Mouse (Mus musculus): ENCODE measurements at regions not wholly inside any gene's neighbourhood (a gene's known extent, or its start where the extent isn't known, plus 50 kb on each side); places are given as distances from the start of the nearest gene placed in this dataset.

DNA sequence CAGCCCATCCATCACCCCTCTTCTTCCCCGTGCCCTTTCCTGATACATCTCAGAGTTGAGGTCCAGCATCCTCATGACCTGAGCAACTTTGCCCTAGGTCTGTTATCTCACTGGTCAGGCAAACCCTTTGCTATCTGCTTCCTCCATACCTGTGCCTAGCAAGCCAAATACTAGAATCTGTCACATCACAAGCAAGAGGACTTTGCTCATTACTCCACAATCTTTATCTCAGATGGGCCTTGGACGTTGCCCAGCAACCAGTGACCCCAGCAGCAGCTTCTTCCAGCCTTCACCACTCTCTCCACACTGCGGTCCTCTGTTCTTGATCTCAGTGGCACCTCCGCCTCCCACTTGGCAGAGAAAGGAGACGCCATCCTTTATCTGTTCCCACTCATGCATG lies 54.4 kb upstream of the Slc2a1 start:
- 80% methylated on average over 5 of the region's 5 CpGs for WGBS

DNA sequence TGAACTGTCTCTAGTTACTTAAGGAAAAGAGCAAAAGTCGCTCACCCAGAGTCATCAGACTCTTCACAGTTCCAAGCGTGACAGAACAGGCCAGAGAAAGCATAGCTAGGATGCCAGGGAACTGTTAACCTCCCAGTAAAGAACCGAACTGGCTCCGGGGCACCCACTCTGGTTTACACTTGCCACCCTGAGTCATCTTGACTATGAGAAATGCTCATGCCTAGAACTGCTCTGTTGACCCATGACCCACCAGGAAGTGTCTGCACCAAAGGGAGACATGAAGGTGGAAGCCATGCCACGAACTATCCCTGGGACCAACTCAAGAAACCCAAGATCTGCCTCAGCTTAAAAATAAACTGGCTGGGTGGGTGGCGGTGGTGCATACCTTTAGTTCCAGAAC lies 51.3 kb upstream of the Slc2a1 start:
- H3K27ac ChIP-seq: no peak overlapping the region
- no peaks in the 10 kb centered on the region for H3K27me3 ChIP-seq (ENCODE audit: control insufficient read depth, insufficient read depth, low read length)
- H3K9ac ChIP-seq: no peak overlapping the region
- no peak for DNase-seq (ENCODE audit: low spot score)
- no peaks in the 10 kb centered on the region for H3K9me3 ChIP-seq (ENCODE audit: control insufficient read depth, low read length)
- ATAC-seq (ENCODE audit: low FRiP score): no peak
- no peak overlapping the region for H3K4me2 ChIP-seq (replicated peaks)
- no peaks in the 10 kb centered on the region for H3K4me1 ChIP-seq (replicated peaks; ENCODE audit: control insufficient read depth, insufficient read depth, low read length)
- H3K36me3 ChIP-seq (replicated peaks; ENCODE audit: control insufficient read depth, insufficient read depth): no peaks in the 10 kb centered on the region
- WGBS: 94% methylated on average over 6 of the region's 6 CpGs
- no peak overlapping the region for H3K4me3 ChIP-seq (replicated peaks; ENCODE audit: low read length)

More for the DNA sequence above, 54.4 kb upstream of the Slc2a1 start:
- Histone ChIP-seq H3K27ac (no peak overlapping the region), H3K4me3 (replicated peaks; ENCODE audit: low read length) (no peak overlapping the region), H3K4me1 (replicated peaks; ENCODE audit: control insufficient read depth, insufficient read depth, low read length) (no peaks in the 10 kb centered on the region), H3K9me3 (ENCODE audit: control insufficient read depth, low read length) (no peaks in the 10 kb centered on the region), H3K4me2 (replicated peaks) (no peak overlapping the region), H3K27me3 (ENCODE audit: control insufficient read depth, insufficient read depth, low read length) (no peaks in the 10 kb centered on the region), H3K36me3 (replicated peaks; ENCODE audit: control insufficient read depth, insufficient read depth) (no peaks in the 10 kb centered on the region), H3K9ac (no peak overlapping the region)
- ATAC-seq (ENCODE audit: low FRiP score): no peak
- DNase-seq (ENCODE audit: low spot score): no peak

DNA sequence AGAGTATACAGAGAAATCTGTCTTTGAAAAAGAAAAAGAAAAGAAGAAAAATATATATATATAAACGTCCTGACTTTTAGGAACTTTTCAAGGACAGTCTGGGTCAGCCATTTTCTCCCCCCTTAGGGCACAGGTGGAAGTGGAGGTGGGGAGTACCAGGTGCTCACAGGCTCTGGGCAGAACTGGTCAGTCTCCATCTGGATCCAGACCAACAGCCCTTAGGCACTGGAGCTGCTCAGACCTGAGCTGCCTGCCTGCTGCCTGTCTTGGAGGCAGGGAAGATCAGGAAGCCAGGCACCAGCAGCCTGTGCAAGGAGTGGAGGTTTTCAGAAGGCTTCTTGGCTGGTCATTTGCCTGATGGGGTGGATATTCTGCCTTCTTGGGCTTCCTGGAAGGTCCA lies 50.7 kb upstream of the Slc2a1 start:
- Histone ChIP-seq H3K36me3 (replicated peaks; ENCODE audit: control insufficient read depth, insufficient read depth) (no peaks in the 10 kb centered on the region), H3K9ac (no peak overlapping the region), H3K9me3 (ENCODE audit: control insufficient read depth, low read length) (no peaks in the 10 kb centered on the region), H3K27ac (no peak overlapping the region), H3K4me3 (replicated peaks; ENCODE audit: low read length) (no peak overlapping the region), H3K4me2 (replicated peaks) (no peak overlapping the region), H3K27me3 (ENCODE audit: control insufficient read depth, insufficient read depth, low read length) (no peaks in the 10 kb centered on the region), H3K4me1 (replicated peaks; ENCODE audit: control insufficient read depth, insufficient read depth, low read length) (no peaks in the 10 kb centered on the region)
- DNase-seq (ENCODE audit: low spot score) (no peak), ATAC-seq (ENCODE audit: low FRiP score) (no peak)
- 64% methylated on average over 1 of the region's 1 CpGs for WGBS

All from hindbrain, embryonic 14.5 days (tissue).